Mouse (Mus musculus) hindbrain, embryonic 11.5 days (tissue): ENCODE measurements at regions not wholly inside any gene's neighbourhood (a gene's known extent, or its start where the extent isn't known, plus 50 kb on each side); places are given as distances from the start of the nearest gene placed in this dataset.

Experiments
- ATAC-seq: fragments of 200-750 bp; cut with Nextera tagmentation; 2 replicates; pipeline ENCODE4 v1.8.0; 2017; ENCODE audit warnings: mild to moderate bottlenecking, moderate TSS enrichment, moderate library complexity; ENCODE audit not compliant: low FRiP score
- DNase-seq: peaks from one replicate; pipeline ENCODE4 v3.0.0-alpha.2; 2015; ENCODE audit warnings: low spot score
- H3K27ac ChIP-seq: fragments of 300-500 bp; sonication (generic); 2 replicates; pipeline ENCODE4 v1.5.1; 2014; ENCODE audit warnings: mild to moderate bottlenecking, low read depth, low read length
- H3K27me3 ChIP-seq: fragments of 300-500 bp; sonication (generic); 2 replicates; pipeline ENCODE4 v1.6.1; 2014; ENCODE audit warnings: mild to moderate bottlenecking, low read length, moderate library complexity, mixed read lengths; ENCODE audit not compliant: control insufficient read depth, insufficient read depth
- H3K36me3 ChIP-seq: fragments of 300-500 bp; sonication (generic); 2 replicates; pipeline ENCODE4 v1.6.1; 2014; ENCODE audit warnings: mild to moderate bottlenecking, low read length, moderate library complexity, mixed read lengths; ENCODE audit not compliant: control insufficient read depth, insufficient read depth
- H3K4me1 ChIP-seq: fragments of 300-500 bp; sonication (generic); replicated peaks from 2 replicates; pipeline ENCODE4 v1.6.1; 2014; ENCODE audit warnings: low read length, mixed read lengths; ENCODE audit not compliant: control insufficient read depth, insufficient read depth
- H3K4me2 ChIP-seq: fragments of 300-500 bp; sonication (generic); replicated peaks from 2 replicates; pipeline ENCODE4 v1.6.1; 2014; ENCODE audit warnings: mild to moderate bottlenecking, low read depth, low read length
- H3K4me3 ChIP-seq: fragments of 300-500 bp; sonication (generic); 2 replicates; pipeline ENCODE4 v1.5.1; 2014; ENCODE audit warnings: low read depth, low read length
- H3K9ac ChIP-seq: fragments of 300-500 bp; sonication (generic); 2 replicates; pipeline ENCODE4 v1.6.1; 2014; ENCODE audit warnings: low read depth, low read length
- H3K9me3 ChIP-seq: fragments of 300-500 bp; sonication (generic); 2 replicates; pipeline ENCODE4 v1.6.1; 2016; ENCODE audit warnings: low read length; ENCODE audit not compliant: control insufficient read depth
- WGBS: fragments of 180-500 bp; shearing (Covaris S2); extraction: QIAGEN DNeasy Blood & Tissue Kit; methylation state at CpG from one replicate; pipeline ENCODE4 v1.1.7; 2014; 5-methylcytosine and 5-hydroxymethylcytosine counted together

DNA sequence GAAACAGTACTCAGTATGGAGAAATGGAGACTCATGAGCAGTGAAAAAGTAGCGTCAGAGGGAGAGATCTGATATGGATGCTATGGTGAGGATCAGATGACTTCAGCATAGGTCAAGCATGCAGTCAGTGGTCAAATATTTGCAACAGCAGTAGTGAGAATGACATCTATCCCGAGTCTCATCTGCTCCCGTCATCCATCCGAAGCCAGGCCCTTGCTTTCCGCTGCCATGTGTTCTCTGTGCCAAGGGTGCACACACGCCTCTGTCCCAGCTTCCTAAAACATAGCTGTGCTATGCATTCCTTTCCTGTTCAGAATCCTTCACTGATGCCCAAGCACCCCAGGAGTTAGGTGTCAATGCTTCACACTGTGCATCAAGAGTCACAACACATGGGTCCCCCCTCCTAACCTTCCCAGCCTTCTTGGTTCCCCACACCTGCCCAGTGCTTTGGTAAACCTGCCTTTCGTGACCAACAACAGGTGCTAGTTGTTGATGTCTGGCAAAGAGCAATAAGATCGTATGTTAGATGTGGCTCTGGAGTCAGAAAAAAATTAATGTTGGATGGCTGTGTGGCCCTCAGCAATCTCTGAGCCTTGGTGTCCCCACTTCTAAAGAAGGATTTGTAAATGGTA is 85.1 kb upstream of the Bcl6 start:
- ATAC-seq: no peak
- Histone ChIP-seq H3K27ac (no peak overlapping the region), H3K36me3 (no peaks in the 10 kb centered on the region), H3K9ac (no peak overlapping the region), H3K4me2 (no peak overlapping the region), H3K27me3 (no peaks in the 10 kb centered on the region), H3K9me3 (no peaks in the 10 kb centered on the region), H3K4me1 (no peaks in the 10 kb centered on the region), H3K4me3 (no peak overlapping the region)
- WGBS: 87% methylated on average over 8 of the region's 8 CpGs
- no peak for DNase-seq

DNA sequence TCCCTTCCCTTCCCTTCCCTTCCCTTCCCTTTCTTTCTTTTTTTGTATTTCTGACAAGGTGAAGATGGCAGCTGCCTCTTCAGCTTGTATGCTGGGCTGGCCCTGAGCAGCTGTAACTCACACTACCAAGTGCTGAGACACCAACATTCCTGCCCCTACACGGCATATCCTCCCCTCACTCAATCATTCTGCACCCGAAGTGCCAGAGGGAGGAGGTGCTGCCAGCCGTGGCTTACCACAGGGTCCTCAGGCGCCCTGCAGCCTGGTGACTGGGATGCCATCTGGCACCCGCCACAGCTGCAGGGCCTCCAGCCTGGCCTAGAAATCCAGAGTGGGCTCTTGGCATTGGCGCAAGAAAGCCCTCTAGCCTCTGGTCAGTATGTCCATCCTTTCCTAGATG is 84.4 kb upstream of the Bcl6 start:
- 84% methylated on average over 6 of the region's 6 CpGs for WGBS
- Histone ChIP-seq H3K4me1 (no peaks in the 10 kb centered on the region), H3K27me3 (no peaks in the 10 kb centered on the region), H3K4me3 (no peak overlapping the region), H3K27ac (no peak overlapping the region), H3K36me3 (no peaks in the 10 kb centered on the region), H3K9ac (no peak overlapping the region), H3K9me3 (no peaks in the 10 kb centered on the region), H3K4me2 (no peak overlapping the region)
- ATAC-seq (no peak), DNase-seq (no peak)

- Histone ChIP-seq H3K9me3 (no peaks in the 10 kb centered on the region), H3K9ac (no peak overlapping the region), H3K27me3 (no peaks in the 10 kb centered on the region), H3K36me3 (no peaks in the 10 kb centered on the region), H3K4me1 (no peaks in the 10 kb centered on the region), H3K27ac (no peak overlapping the region), H3K4me2 (no peak overlapping the region), H3K4me3 (no peak overlapping the region)
- no peak for DNase-seq
- ATAC-seq: no peak
- 92% methylated on average over 5 of the region's 5 CpGs for WGBS
Observed at GRCm38 (mm10) chr16:24069411-24069810, 80.8 kb upstream of the Bcl6 start.

- no peaks in the 10 kb centered on the region for H3K27me3 ChIP-seq
- H3K4me2 ChIP-seq: no peak overlapping the region
- no peak overlapping the region for H3K9ac ChIP-seq
- H3K4me1 ChIP-seq: no peaks in the 10 kb centered on the region
- H3K4me3 ChIP-seq: no peak overlapping the region
- H3K9me3 ChIP-seq: no peaks in the 10 kb centered on the region
- ATAC-seq (no peak), DNase-seq (no peak)
- WGBS: 59% methylated on average over 4 of the region's 4 CpGs
- H3K36me3 ChIP-seq: no peaks in the 10 kb centered on the region
- H3K27ac ChIP-seq: no peak overlapping the region
Observed at GRCm38 (mm10) chr16:24068250-24068813, 79.7 kb upstream of the Bcl6 start.

GRCm38 (mm10) chr16:24062314-24062713 is 73.7 kb upstream of the Bcl6 start:
- Histone ChIP-seq H3K36me3 (no peaks in the 10 kb centered on the region), H3K9ac (no peak overlapping the region), H3K27me3 (no peaks in the 10 kb centered on the region), H3K4me1 (no peaks in the 10 kb centered on the region), H3K4me2 (no peak overlapping the region), H3K9me3 (no peaks in the 10 kb centered on the region), H3K4me3 (no peak overlapping the region), H3K27ac (no peak overlapping the region)
- DNase-seq (no peak), ATAC-seq (no peak)
- 73% methylated on average over 5 of the region's 5 CpGs for WGBS

DNA sequence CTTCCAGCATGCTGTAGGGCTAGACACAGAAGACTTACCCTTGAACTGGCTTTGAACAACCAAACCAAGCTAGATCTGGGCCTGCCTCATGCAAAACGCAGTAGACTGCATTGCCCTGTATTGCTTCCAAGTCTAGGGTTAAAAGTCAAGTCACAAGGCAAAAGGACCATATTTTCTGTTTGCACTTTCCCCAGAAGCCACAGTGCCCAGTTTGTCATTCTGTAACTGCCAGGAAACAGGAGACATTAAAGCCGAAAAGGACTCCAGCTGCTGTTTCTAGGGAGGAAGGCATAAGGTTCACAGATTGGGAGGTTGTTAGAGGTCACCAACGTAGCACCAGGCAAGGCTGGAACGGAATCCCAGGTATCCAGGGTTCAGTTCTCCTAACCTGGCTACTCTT is 72.8 kb upstream of the Bcl6 start:
- no peak overlapping the region for H3K4me3 ChIP-seq
- DNase-seq (no peak), ATAC-seq (no peak)
- no peak overlapping the region for H3K27ac ChIP-seq
- H3K9ac ChIP-seq: no peak overlapping the region
- H3K36me3 ChIP-seq: no peaks in the 10 kb centered on the region
- 70% methylated on average over 4 of the region's 4 CpGs for WGBS
- no peak overlapping the region for H3K4me2 ChIP-seq
- H3K27me3 ChIP-seq: no peaks in the 10 kb centered on the region
- no peaks in the 10 kb centered on the region for H3K9me3 ChIP-seq
- H3K4me1 ChIP-seq: no peaks in the 10 kb centered on the region

DNA sequence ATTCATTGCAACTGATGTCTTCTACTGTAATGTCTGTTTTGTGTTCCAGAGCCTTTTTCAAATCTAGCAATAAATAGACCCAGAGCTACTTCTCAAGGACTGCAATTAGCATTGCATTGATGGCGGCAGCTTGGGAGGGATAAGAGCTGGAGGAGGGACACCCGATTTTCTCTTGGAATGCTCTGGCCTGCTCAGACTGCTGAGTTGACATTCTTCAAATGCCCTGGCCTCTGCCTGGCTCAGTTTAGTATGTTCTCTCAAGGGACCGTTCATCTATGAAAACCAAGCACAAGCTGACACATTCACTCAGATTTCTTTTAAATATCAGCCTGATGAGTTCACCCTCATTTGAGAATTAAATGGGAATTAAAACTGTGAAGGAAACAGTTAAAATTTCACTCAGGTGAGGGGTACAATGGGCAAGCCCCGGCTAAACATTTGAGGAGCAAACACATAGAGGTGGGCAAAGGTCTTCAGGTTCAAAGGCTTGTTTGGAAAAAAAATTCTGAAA is 70.5 kb upstream of the Bcl6 start:
- no peak overlapping the region for H3K9ac ChIP-seq
- WGBS: 78% methylated on average over 4 of the region's 4 CpGs
- DNase-seq (no peak), ATAC-seq (no peak)
- H3K9me3 ChIP-seq: no peaks in the 10 kb centered on the region
- no peak overlapping the region for H3K4me3 ChIP-seq
- H3K4me1 ChIP-seq: no peaks in the 10 kb centered on the region
- H3K27me3 ChIP-seq: no peaks in the 10 kb centered on the region
- no peaks in the 10 kb centered on the region for H3K36me3 ChIP-seq
- H3K4me2 ChIP-seq: no peak overlapping the region
- no peak overlapping the region for H3K27ac ChIP-seq

GRCm38 (mm10) chr16:24056885-24057531 is 68.4 kb upstream of the Bcl6 start:
- DNase-seq (no peak), ATAC-seq (no peak)
- WGBS: 44% methylated on average over 11 of the region's 11 CpGs
- no peak overlapping the region for H3K9ac ChIP-seq
- no peaks in the 10 kb centered on the region for H3K4me1 ChIP-seq
- H3K9me3 ChIP-seq: no peaks in the 10 kb centered on the region
- no peak overlapping the region for H3K4me3 ChIP-seq
- no peaks in the 10 kb centered on the region for H3K36me3 ChIP-seq
- no peak overlapping the region for H3K27ac ChIP-seq
- H3K27me3 ChIP-seq: no peaks in the 10 kb centered on the region
- no peak overlapping the region for H3K4me2 ChIP-seq
